Mouse (Mus musculus): Measurements from ENCODE around the gene Bbs2. TPM values are rescaled to one million over a fixed set of nuclear protein-coding genes. Genes with fewer than 3 reads are reported as not detected.

Gene Bbs2
- polyA plus RNA-seq (2012; rRNA removed; ENCODE audit: low replicate concordance): 13.8 and 28.9 TPM in 2 replicates

GRCm38 (mm10) chr8:94098081-94098974, at the start of gene Bbs2:
Gene Bbs2, minus strand, starts transcription at chr8:94098928.

GRCm38 (mm10) chr8:94136933-94137332, 38.2 kb upstream of the Bbs2 start, which contains the start of gene Mt4:
Gene Mt4, plus strand, starts transcription at chr8:94137197.

GRCm38 (mm10) chr8:94036944-94037524, 61.7 kb downstream of the Bbs2 start, which contains the start of the genes Nudt21 and Ogfod1:
Gene Nudt21, minus strand, starts transcription at chr8:94037031.
Gene Ogfod1, plus strand, starts transcription at chr8:94037198.

Other genes with a start within 250 kb of the Bbs2 start
- 125 and 136 TPM in 2 replicates for gene Amfr, start 86.1 kb downstream of the Bbs2 start, polyA plus RNA-seq (2012; rRNA removed; ENCODE audit: low replicate concordance)
- 7.9 and 34.0 TPM in 2 replicates for gene Nudt21, start 61.9 kb downstream of the Bbs2 start, polyA plus RNA-seq (2012; rRNA removed; ENCODE audit: low replicate concordance)
- 9.2 and 11.0 TPM in 2 replicates for gene Ogfod1, start 61.7 kb downstream of the Bbs2 start, polyA plus RNA-seq (2012; rRNA removed; ENCODE audit: low replicate concordance)
- not detected in 2 replicates for gene Mt4, start 38.3 kb upstream of the Bbs2 start, polyA plus RNA-seq (2012; rRNA removed; ENCODE audit: low replicate concordance)
- 1.1 TPM in 1 of 2 replicates, not detected in the other for gene Mt3, start 53.7 kb upstream of the Bbs2 start, polyA plus RNA-seq (2012; rRNA removed; ENCODE audit: low replicate concordance)
- 36.5 and 53.9 TPM in 2 replicates for gene Mt2, start 73.7 kb upstream of the Bbs2 start, polyA plus RNA-seq (2012; rRNA removed; ENCODE audit: low replicate concordance)
- gene Mt1, start 80.2 kb upstream of the Bbs2 start, polyA plus RNA-seq (2012; rRNA removed; ENCODE audit: low replicate concordance): 339 and 432 TPM in 2 replicates
- gene Nup93, start 115.6 kb upstream of the Bbs2 start, polyA plus RNA-seq (2012; rRNA removed; ENCODE audit: low replicate concordance): 16.0 and 25.3 TPM in 2 replicates
- gene Slc12a3, start 230.3 kb upstream of the Bbs2 start, polyA plus RNA-seq (2012; rRNA removed; ENCODE audit: low replicate concordance): 0.07 and 0.19 TPM in 2 replicates